Mouse (Mus musculus): ENCODE results near the gene Parm1.

Parm1 gene

DNA sequence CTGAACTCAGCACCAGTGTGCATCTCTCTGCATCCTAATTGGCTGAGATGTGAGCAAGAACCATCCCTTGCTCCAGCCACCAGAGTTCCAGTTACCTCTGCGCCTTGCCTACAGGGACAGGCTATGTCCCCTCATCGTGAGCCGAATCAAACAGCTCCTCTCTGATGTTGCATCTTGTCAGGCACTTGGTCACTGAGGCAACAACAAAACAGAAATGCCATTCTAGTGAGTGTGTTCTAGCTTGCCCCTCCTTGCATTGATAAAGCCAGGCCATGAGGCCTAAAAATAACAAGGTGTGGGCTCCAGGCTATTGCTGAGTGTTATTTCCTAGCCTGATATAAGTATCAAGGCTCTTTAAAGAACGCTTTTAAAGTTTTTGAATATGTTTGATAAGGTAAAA is 64.4 kb downstream of the Parm1 start:
- no peak for DNase-seq

GRCm38 (mm10) chr5:91586206-91586605 is 68.8 kb downstream of the Parm1 start:
- DNase-seq, result no peak

DNA sequence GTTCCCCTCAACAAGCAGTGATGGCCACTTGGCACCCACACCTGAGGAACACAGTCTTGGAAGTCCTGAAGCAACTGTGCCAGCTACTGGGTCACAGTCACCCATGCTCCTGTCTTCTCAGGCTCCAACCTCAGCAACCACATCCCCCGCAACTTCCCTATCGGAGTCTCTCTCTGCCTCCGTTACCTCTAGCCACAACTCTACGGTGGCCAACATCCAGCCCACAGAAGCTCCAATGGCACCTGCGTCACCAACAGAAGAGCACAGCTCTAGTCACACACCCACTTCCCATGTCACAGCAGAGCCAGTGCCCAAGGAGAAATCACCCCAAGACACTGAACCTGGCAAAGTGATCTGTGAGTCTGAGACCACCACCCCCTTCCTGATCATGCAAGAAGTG is 76.7 kb downstream of the Parm1 start:
- DNase-seq, result no peak

DNA sequence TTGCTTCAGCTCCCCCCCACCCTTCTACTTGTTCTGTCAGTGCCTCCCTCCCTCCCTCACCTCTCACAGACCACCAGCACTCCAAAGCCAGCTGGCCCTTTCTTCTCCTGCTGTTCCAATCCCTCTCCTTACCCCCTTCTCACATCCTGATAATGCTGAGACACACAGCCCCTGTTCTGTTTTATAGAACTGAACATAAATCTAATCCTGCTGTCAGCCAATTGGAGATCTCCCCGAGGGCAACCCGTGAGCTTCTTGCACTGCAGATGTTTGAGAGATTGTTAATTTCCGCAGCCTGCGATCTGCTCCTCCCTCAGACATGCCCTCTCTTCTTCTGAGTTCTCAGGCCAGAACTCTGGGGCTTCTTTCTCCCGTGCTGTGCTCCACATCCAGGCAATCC is 79.8 kb downstream of the Parm1 start:
- DNase-seq, result no peak

DNA sequence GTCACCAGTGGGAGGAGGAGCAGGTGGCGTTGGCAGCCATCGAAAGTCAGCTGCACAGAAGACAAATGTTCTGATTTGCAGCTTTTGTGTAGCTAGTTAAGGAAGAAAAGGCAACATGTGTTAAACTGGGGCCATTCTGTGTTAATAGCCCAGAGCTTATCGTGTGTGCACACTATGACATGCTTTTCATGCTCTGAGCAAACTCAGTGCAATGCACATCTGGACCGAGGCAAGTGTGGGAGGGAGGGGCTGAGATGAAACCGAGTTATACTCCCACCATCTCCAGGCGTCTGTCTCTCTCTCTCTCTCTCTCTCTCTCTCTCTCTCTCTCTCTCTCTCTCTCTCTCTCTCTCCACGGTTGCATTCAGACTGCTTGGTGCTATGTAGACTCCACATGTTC is 82.4 kb downstream of the Parm1 start:
- no peak for DNase-seq

- DNase-seq, result no peak
Measured at GRCm38 (mm10) chr5:91603347-91603746, 85.9 kb downstream of the Parm1 start.

GRCm38 (mm10) chr5:91603787-91604439 is 86.5 kb downstream of the Parm1 start:
- DNase-seq, result no peak

DNA sequence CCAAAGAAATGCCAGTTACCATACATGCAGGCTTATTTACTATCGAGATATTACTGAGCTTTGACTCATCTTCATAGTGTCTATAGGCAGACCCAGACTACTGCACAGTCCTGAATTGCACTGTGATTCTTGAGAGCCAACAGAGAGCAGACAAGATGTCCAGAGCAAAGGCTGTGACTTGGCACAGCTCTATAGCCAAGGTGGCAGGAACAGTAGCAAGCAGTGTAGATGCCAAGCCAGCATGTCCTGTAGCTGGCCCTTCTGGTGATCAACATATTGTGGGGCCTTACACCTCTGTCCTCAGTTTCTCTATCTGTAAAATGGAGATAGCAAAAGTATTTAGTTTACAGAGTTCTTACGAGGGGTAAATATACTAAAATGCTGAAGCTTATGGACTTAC is 89.8 kb downstream of the Parm1 start:
- DNase-seq, result no peak

- no peak for DNase-seq
Measured at GRCm38 (mm10) chr5:91607841-91608240, 90.4 kb downstream of the Parm1 start.

DNA sequence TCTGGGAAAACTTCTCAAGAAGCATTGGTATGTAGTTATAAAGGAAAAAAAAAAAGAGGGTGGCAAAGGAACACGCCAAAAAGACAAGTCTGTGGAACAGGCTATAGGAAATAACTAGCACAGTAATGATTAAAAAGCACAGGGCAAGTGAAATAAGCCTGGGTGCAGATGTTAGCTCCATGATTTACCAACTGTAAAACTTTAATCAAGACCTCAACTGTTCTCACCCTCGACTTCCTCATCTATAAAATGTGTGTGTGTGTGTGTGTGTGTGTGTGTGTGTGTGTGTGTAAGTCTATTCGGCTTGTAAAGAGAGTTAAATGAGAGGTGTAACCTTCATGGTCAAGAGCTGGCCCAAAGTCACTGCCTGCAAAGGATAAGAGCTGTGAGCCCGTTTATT is 91.6 kb downstream of the Parm1 start:
- DNase-seq, result no peak

DNA sequence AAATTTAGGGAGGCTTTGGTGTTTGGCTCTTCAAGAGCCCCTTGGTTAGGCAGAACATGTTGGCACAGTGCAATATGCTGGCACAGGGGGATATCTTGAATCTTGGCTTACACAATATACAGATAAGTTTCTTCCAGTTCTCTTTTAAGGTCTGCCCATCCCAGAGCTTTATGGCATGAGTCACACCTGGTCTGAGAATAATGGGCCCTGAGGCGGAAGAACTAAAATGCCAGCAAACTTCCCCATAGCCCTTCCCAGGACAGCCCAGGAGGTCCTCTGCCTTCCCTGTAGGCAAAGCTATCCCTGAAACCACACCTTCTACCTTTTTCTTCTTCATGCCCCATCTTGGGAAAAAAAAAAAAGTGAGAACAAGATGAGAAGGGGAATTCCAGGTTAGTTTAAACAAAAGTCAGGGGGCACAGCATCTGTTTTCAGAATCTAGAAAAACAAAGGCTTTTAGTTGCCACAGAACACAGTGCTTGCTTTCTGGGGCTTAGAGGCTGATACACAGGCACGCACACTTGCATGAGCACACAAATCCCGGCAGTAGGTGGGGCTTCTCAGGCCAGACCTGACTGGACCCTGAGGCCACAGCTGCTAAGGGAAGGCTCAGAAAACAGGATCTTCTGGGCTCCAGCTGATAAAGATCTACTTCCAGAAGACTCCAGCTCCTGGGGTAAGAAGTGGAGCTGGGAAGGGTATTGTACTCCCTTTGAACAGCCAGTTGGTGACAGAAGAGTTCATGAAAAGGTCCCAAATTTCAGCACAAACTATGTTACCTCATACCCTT is 92.3 kb downstream of the Parm1 start:
- DNase-seq, result no peak

DNA sequence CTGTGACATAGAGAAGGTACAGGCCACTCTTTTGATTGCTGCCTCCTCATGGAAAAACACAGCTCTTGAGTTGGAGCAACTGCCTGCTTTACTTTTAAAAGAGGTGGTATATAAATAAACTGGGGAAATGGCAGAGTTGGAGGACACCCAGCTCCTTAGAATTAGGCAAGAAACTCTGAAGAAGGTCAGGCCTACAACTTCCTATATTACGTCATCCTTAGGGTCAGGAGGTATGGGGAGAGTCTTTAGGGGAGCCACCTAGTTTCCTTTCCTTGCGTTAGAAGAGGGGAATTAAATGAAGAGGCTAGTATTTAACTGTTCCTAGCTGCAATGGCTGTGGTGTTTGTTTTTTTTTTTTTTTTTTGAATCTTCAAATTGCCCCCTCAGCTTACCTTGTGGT is 93.1 kb downstream of the Parm1 start:
- no peak for DNase-seq

DNA sequence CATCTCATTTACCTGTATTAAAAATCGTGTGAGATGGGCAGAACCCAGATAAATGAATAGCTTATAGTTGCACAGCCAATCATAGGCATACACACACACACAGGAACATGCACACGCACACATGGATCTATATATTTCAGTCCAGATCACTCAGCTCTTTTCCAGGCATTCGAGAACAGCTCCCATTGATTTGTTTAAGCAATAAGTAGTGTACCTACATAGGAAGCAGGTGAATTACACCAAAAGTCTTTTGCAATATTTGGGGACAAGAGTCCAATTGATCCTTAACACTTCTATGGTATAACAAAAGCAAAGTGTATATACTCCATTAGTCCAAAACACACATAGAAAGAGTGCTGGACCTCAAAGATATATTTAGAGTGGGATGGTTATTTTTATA is 94.2 kb downstream of the Parm1 start:
- DNase-seq, result no peak

DNA sequence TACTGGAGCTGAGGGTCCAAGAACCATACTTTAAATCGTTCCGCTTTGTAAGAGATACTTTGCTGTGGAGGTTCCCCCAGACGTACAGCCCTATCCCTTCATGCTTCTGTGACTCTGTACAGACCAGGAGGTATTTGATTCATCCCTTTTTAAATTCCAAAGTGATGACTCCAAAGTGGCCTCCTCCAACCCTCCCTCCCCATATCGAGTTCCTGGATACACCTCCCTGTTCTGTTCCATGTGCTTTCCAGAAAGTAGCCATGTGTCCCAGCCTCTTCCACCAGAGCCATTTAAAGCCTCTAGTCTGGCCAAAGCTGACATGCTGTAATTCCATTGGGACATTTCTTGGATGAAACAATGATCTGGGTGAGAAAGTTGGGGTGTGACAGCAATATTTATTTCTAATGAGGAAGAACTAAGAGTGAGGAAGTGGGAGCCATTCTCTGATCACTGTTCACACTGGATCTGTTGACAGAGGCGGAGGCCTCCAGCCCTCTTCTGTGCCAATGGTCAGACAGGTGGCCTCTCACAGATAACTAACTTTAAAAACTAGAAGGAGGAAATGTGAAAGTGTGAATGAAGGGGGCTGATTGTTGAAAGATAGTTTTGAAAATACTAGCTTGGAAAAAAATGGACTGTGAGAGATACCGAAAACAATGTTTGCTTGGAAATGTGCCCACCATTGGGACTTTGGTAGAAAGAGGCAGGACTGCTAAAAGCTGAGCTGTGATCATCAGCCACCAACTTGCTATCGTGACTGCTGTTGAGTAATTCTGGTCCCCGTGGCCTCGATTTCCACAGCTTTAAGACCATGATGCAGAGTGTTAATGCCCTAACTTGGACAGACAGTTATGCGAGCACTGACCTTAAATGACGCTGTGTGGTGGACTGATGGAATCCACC is 100.2 kb downstream of the Parm1 start:
- no peak for DNase-seq

DNA sequence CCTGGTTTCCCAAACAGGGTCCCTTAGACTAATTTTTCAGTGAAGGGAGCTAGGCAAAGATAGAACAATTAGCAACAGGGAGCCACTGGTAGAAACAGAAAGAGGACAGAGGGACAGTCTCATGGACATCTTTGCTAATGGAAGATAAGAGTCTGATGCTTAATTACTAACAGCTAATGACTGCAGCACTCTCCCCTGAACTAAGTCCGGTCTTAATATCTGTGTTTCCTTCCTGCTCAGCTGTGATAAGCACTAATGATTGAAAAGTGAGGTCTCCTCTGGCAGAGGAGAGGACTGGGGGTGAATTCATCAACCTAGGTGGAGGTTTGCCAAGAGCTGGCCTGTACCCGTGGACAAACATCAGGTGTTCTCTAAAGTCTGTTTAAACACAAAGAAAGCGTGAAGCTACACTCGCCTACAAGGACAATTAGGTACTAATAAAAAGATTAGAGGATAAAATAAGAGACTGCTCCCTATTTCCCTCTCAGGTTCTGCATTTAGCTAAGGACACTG is 101.3 kb downstream of the Parm1 start:
- no peak for DNase-seq

- DNase-seq, result no peak
Measured at GRCm38 (mm10) chr5:91621197-91621596, 103.8 kb downstream of the Parm1 start.

- no peak for DNase-seq
Measured at GRCm38 (mm10) chr5:91626823-91627222, 109.4 kb downstream of the Parm1 start.

DNA sequence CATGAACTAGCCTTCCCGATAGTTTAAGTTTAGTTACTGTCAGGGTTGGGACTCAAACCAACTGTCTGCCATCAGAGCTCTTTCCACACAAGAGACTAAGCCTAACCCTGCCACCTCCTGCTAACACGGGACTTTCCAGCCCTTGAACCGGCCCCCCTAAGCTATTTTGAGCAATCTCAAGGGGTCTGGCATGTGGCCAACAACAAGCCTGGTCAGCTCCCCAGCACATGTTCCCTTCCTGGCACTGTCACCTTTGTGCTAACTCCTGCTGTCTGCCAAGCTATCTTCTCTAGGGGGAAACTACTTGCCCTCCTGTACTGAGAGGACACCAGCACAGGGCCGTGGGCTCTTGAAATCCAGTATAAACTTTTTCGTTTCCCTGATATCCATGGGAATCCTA is 112.1 kb downstream of the Parm1 start:
- DNase-seq, result peak in 1 of 2 experiments; percentile 10

DNA sequence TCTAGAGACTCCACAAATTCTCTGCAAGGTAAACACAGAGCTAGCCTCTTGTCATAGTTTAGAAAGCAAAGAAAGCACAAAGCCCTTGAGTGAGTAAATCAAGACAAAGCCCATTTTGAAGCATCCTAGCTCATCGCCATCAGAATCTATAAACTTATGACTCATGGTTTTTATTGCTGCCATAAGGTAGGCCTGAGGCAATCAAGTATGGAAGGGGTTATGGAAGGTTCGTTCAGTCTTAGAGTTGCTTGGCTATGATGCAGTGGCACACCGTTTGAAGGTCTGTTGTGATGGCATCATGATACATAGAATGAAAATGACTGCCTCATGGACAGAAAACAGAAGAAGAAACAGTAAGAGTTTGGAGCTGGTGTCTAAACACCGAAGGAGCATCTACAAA is 133.9 kb downstream of the Parm1 start:
- DNase-seq, result no peak

- no peak for DNase-seq
Measured at GRCm38 (mm10) chr5:91653061-91653915, 135.9 kb downstream of the Parm1 start.

- no peak for DNase-seq
Measured at GRCm38 (mm10) chr5:91654331-91655048, 137.1 kb downstream of the Parm1 start.

DNA sequence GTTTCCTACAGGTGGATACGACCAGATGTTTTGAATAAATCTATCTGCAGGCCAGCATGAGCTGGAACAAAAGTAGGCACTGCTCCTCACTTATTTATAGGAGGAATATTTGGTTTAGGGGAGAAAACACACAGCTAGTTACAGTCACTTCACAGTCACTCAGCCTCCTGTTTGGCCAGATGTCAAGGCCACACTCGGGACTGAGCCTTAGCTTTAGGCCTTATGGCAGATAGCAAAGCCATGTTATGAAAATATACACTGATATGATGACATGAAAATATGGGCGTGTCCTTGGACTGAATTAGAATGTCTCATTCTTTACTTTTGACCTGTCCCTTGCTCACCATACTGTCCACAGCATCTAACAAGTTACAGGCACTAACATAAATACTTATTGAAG is 137.8 kb downstream of the Parm1 start:
- no peak for DNase-seq
